Mouse (Mus musculus) left cerebral cortex, adult 18-20 months (tissue): ENCODE results near the gene Crybg1. TPM values are rescaled to one million over a fixed set of nuclear protein-coding genes. Genes with fewer than 3 reads are reported as not detected.
A peak's percentile ranks its signal among the peaks of the same experiment; 100 is the strongest.
"Not testable (repeated sequence)": the region's sequence is repeated elsewhere in the genome, so short reads cannot be mapped to it uniquely, and the experiment has no call there.

ENCODE experiments used
- DNase-seq, 2 experiments: peaks; one replicate each; pipeline ENCODE4 v3.0.0; 2021 to 2022; ENCODE audit warnings: low spot score in 2 of 2, mixed read lengths in 1 of 2
- total RNA-seq, 2 experiments: library from RNA; stranded (reverse); gene quantifications; 2 replicates each; pipeline ENCODE4 v1.2.3; 2021

Gene Crybg1
- total RNA-seq, 2 experiments from 2014 or later: 0.58 to 0.66 TPM

GRCm38 (mm10) chr10:43980742-43981141 lies 167.9 kb downstream of the Crybg1 start:
- not testable (repeated sequence) for DNase-seq

GRCm38 (mm10) chr10:43980080-43980479 lies 168.6 kb downstream of the Crybg1 start:
- no peak for DNase-seq

GRCm38 (mm10) chr10:43977353-43977752 lies 171.3 kb downstream of the Crybg1 start:
- DNase-seq: no peak

GRCm38 (mm10) chr10:43973244-43973643 lies 175.4 kb downstream of the Crybg1 start:
- DNase-seq: no peak

- DNase-seq: peak; percentile 13 to 25
These were observed 183.7 kb downstream of the Crybg1 start for GRCm38 (mm10) chr10:43964943-43965342.

- peak; percentile 52 to 60 for DNase-seq
These were observed 194.7 kb downstream of the Crybg1 start for GRCm38 (mm10) chr10:43953942-43954341.

GRCm38 (mm10) chr10:43945435-43945834 lies 203.2 kb downstream of the Crybg1 start:
- no peak for DNase-seq

- DNase-seq: no peak
These were observed 204.9 kb downstream of the Crybg1 start for GRCm38 (mm10) chr10:43943736-43944135.

- no peak for DNase-seq
These were observed 209.5 kb downstream of the Crybg1 start for GRCm38 (mm10) chr10:43939136-43939662.

GRCm38 (mm10) chr10:43928596-43928995 lies 220.1 kb downstream of the Crybg1 start:
- no peak for DNase-seq

GRCm38 (mm10) chr10:43927736-43928135 lies 220.9 kb downstream of the Crybg1 start:
- DNase-seq: no peak

- not testable (repeated sequence) for DNase-seq
These were observed 222.9 kb downstream of the Crybg1 start for GRCm38 (mm10) chr10:43925776-43926175.

GRCm38 (mm10) chr10:43923096-43923495 lies 225.6 kb downstream of the Crybg1 start:
- DNase-seq: no peak

GRCm38 (mm10) chr10:43918696-43919608 lies 229.7 kb downstream of the Crybg1 start:
- peak; percentile 85 to 91 for DNase-seq

GRCm38 (mm10) chr10:43916737-43917136 lies 231.9 kb downstream of the Crybg1 start:
- DNase-seq: no peak

GRCm38 (mm10) chr10:43916181-43916580 lies 232.5 kb downstream of the Crybg1 start:
- no peak for DNase-seq

GRCm38 (mm10) chr10:43912236-43912635 lies 236.4 kb downstream of the Crybg1 start:
- DNase-seq: no peak

GRCm38 (mm10) chr10:43910873-43911142 lies 237.8 kb downstream of the Crybg1 start:
- no peak for DNase-seq

GRCm38 (mm10) chr10:43910032-43910872 lies 238.4 kb downstream of the Crybg1 start:
- no peak for DNase-seq

GRCm38 (mm10) chr10:43904569-43904968 lies 244.1 kb downstream of the Crybg1 start:
- DNase-seq: no peak

- DNase-seq: peak; percentile 91 to 96
These were observed 247.0 kb downstream of the Crybg1 start, which contains the start of the genes Qrsl1 and Rtn4ip1 for GRCm38 (mm10) chr10:43901578-43902194. TSS of gene Qrsl1 (minus strand) at chr10:43901745. TSS of gene Rtn4ip1 (plus strand) at chr10:43901807.
